Mouse (Mus musculus) heart, adult 2 months (tissue): ENCODE data around the gene Plscr2.

ENCODE experiments used
- CTCF ChIP-seq: fragments of 200-600 bp; IDR thresholded peaks from 2 replicates; pipeline ENCODE4 v1.8.1; 2022; ENCODE audit warnings: antibody characterized with exemption, mild to moderate bottlenecking, moderate library complexity
- EP300 ChIP-seq: fragments of 200-500 bp; IDR thresholded peaks from 2 replicates; pipeline ENCODE4 v1.6.1; 2011; ENCODE audit warnings: low read depth, low read length, control low read depth; ENCODE audit not compliant: insufficient read depth

DNA sequence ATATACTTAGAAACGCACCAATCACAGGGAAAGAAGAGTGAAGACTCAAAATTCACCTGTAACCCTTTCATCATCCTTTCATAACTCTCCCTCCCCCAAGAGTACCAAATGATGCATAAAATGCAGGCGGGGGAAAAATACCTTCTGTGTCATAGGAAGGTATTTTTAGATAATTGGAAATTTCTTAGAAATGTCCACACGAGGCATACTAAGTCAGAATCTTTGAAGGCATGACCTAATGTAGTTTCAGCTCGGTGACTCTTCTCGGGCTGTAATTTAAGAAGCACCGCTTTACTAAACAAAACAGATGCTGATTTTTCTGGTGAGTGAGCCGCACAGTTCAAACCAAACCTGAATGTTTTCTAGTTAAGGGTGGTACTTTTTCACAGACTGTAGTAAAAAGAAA lies 26.0 kb upstream of the Plscr2 start, which contains the start of gene Plscr1:
- TF ChIP-seq CTCF: no peak
- no peak for TF ChIP-seq EP300
